Mouse (Mus musculus): Measurements from ENCODE around the gene Bricd5. TPM values are rescaled to one million over a fixed set of nuclear protein-coding genes. Genes with fewer than 3 reads are reported as not detected.

Gene Bricd5
- total and polyA plus RNA-seq, 3 experiments: 0.98 TPM; not detected in 2

DNA sequence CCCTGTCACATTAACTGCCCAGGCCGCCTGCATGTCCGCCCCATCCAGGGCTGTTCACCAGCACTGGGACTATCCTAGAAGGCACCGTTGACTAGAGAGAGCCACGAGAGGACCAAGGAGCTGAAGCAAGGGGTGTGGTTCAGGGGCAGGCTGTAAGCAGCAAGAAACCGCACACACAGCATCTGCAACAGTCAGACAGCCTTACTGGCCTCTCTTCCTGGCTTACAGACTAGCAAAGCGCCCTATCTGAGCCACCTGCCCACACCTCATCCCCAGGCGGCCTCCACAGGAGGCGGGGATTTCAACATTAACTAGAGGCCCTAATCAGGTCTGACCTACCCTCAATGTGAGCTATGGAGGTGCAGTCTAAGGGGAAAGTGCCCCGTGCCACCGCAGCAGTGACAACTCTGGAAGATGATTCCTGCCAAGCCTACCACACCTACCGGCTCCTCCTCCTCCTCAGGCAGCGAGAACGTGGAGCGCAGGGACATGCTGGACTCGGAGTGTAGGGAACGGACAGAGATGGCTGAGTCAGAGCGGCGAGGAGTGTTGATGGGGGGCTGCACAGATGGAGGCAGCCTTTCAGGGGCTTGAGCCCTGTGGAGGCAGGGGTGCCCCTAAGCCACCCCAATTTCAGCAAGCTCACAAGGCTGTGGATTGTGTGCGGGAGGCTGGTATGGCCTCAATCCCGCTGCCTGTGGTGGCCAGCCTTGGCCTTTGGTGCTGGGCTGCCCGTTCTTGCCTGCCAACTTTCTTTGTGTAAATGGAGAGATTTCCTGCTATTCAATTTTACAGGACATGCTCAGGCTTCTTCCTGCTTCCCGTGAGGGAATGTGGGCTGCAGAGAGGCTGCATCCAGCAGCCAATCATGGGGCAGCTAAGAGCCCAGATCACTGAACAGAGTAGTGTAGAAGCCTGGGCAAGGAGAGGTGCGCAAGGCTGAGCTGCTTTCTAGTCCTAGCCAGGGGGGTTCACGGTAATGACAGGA lies 40.9 kb downstream of the Bricd5 start:
- dilution Hi-C loops (cut with MboI; ENCODE audit: extremely low pct_ligation_motif_present, extremely low pct_unique_long_range_greater_than_20kb, low sequenced_read_pairs) (no loop called here), in situ Hi-C loops (cut with MboI; ENCODE audit: low pct_ligation_motif_present, low pct_unique_long_range_greater_than_20kb, low sequenced_read_pairs) (no loop called here)
- Histone ChIP-seq H3K4me3 (replicated peaks in 1 of 3; ENCODE audit: low read depth in 2 of 3, low read length in 2 of 3, poor library complexity in 1 of 3) (no peak overlapping the region), H3K27ac (ENCODE audit: insufficient read depth, low read depth) (no peak overlapping the region), H3K9me3 (replicated peaks; ENCODE audit: low read length) (no peaks in the 10 kb centered on the region), H3K4me2 (ENCODE audit: insufficient read depth, low read depth, poor library complexity, severe bottlenecking) (no peak overlapping the region), H3K79me2 (replicated peaks; ENCODE audit: control insufficient read depth, extremely low read depth, insufficient read depth, poor library complexity, severe bottlenecking) (0 out of 2 replicates have a peak, but pooled peaks cover under 1% of the 10 kb centered on the region), H3K4me1 (ENCODE audit: control insufficient read depth in 1 of 2, insufficient read depth in 2 of 2) (no peaks in the 10 kb centered on the region), H3K9ac (ENCODE audit: insufficient read depth, low read depth) (no peak overlapping the region), H3K27me3 (replicated peaks) (no peaks in the 10 kb centered on the region), H3K36me3 (replicated peaks in 1 of 2; ENCODE audit: control insufficient read depth in 1 of 2, insufficient read depth in 1 of 2, low read length in 1 of 2) (peaks cover 89 to 98% of the 10 kb centered on the region in 2 experiments)
- DNase-seq (ENCODE audit: extremely low read depth): no peak
- TF ChIP-seq KAT2A (IDR thresholded peaks at IDR 0.05; ENCODE audit: insufficient replicate concordance, low read length): no peak
- TF ChIP-seq ELF1 (IDR thresholded peaks at IDR 0.05; ENCODE audit: low read depth, low read length): no peak
- TF ChIP-seq USF2 (conservative IDR thresholded peaks at IDR 0.05; ENCODE audit: low read depth, low read length): no peak
- TF ChIP-seq GABPA (IDR thresholded peaks at IDR 0.05; ENCODE audit: insufficient replicate concordance, low read depth, low read length): no peak
- TF ChIP-seq ETS1 (conservative IDR thresholded peaks at IDR 0.05; ENCODE audit: low read depth, low read length): no peak

- Histone ChIP-seq H3K4me1 (ENCODE audit: control insufficient read depth in 1 of 2, insufficient read depth in 2 of 2) (peaks cover 3 to 13% of the 10 kb centered on the region in 2 experiments; a peak in 3 of 4 replicates), H3K4me2 (ENCODE audit: insufficient read depth, low read depth, poor library complexity, severe bottlenecking) (no peak overlapping the region), H3K79me2 (replicated peaks; ENCODE audit: control insufficient read depth, extremely low read depth, insufficient read depth, poor library complexity, severe bottlenecking) (peaks cover 43% of the 10 kb centered on the region), H3K9me3 (replicated peaks; ENCODE audit: low read length) (no peaks in the 10 kb centered on the region), H3K4me3 (replicated peaks in 1 of 3; ENCODE audit: low read depth in 2 of 3, low read length in 2 of 3, poor library complexity in 1 of 3) (no peak overlapping the region), H3K27ac (ENCODE audit: insufficient read depth, low read depth) (no peak overlapping the region), H3K36me3 (replicated peaks in 1 of 2; ENCODE audit: control insufficient read depth in 1 of 2, insufficient read depth in 1 of 2, low read length in 1 of 2) (peaks cover 52 to 87% of the 10 kb centered on the region in 2 experiments), H3K27me3 (replicated peaks) (no peaks in the 10 kb centered on the region), H3K9ac (ENCODE audit: insufficient read depth, low read depth) (no peak overlapping the region)
- TF ChIP-seq USF2 (conservative IDR thresholded peaks at IDR 0.05; ENCODE audit: low read depth, low read length): no peak
- TF ChIP-seq MXI1 (IDR thresholded peaks at IDR 0.05; ENCODE audit: low read depth, low read length): no peak
- TF ChIP-seq ELF1 (IDR thresholded peaks at IDR 0.05; ENCODE audit: low read depth, low read length): no peak
- TF ChIP-seq TBP (conservative IDR thresholded peaks at IDR 0.05; ENCODE audit: low read depth, low read length): no peak
- no peak for TF ChIP-seq ETS1 (conservative IDR thresholded peaks at IDR 0.05; ENCODE audit: low read depth, low read length)
- TF ChIP-seq RAD21 (IDR thresholded peaks at IDR 0.05; ENCODE audit: low read depth, low read length): no peak
- no peak for TF ChIP-seq SMC3 (IDR thresholded peaks at IDR 0.05; ENCODE audit: low read depth, low read length)
- no peak for TF ChIP-seq MAX (IDR thresholded peaks at IDR 0.05; ENCODE audit: low read length)
- TF ChIP-seq ZKSCAN1 (IDR thresholded peaks at IDR 0.05; ENCODE audit: borderline replicate concordance, low read depth, low read length): no peak
- no peak for TF ChIP-seq USF1 (IDR thresholded peaks at IDR 0.05; ENCODE audit: low read depth, low read length)
- TF ChIP-seq NRF1 (IDR thresholded peaks at IDR 0.05; ENCODE audit: low read depth, low read length): no peak
- no peak for TF ChIP-seq RCOR1 (conservative IDR thresholded peaks at IDR 0.05; ENCODE audit: low read depth, low read length)
- DNase-seq (ENCODE audit: extremely low read depth): no peak
- dilution Hi-C loops (cut with MboI; ENCODE audit: extremely low pct_ligation_motif_present, extremely low pct_unique_long_range_greater_than_20kb, low sequenced_read_pairs) (no loop called here), in situ Hi-C loops (cut with MboI; ENCODE audit: low pct_ligation_motif_present, low pct_unique_long_range_greater_than_20kb, low sequenced_read_pairs) (no loop called here)
Observed at GRCm38 (mm10) chr17:24520450-24520849, 46.8 kb downstream of the Bricd5 start.
